Mouse (Mus musculus): Measurements from ENCODE around the gene Polr1c.

The Polr1c gene

GRCm38 (mm10) chr17:46247512-46248188, at the start of gene Polr1c, which contains the start of gene Yipf3:
Polr1c (minus strand) TSS chr17:46248054.
Yipf3 (plus strand) TSS chr17:46248080.
- DNase-seq = peak; percentile 87 to 91

- no peak for DNase-seq
Measured at GRCm38 (mm10) chr17:46297028-46297363, 49.1 kb upstream of the Polr1c start.

- DNase-seq = no peak
Measured at GRCm38 (mm10) chr17:46296601-46297000, 48.7 kb upstream of the Polr1c start.

- no peak for DNase-seq
Measured at GRCm38 (mm10) chr17:46287678-46288095, 39.8 kb upstream of the Polr1c start.

GRCm38 (mm10) chr17:46285407-46285806, 37.6 kb upstream of the Polr1c start:
- no peak for DNase-seq

GRCm38 (mm10) chr17:46284653-46285052, 36.8 kb upstream of the Polr1c start:
- no peak for DNase-seq

GRCm38 (mm10) chr17:46283911-46284310, 36.1 kb upstream of the Polr1c start:
- no peak for DNase-seq

- no peak for DNase-seq
Measured at GRCm38 (mm10) chr17:46283140-46283539, 35.3 kb upstream of the Polr1c start.

GRCm38 (mm10) chr17:46282483-46283123, 34.7 kb upstream of the Polr1c start, which contains the start of gene Tjap1:
Tjap1 (minus strand) TSS chr17:46283026.
- DNase-seq = peak; percentile 69 to 78

- no peak for DNase-seq
Measured at GRCm38 (mm10) chr17:46278011-46278765, 30.3 kb upstream of the Polr1c start.

- DNase-seq = no peak
Measured at GRCm38 (mm10) chr17:46277586-46277985, 29.7 kb upstream of the Polr1c start.

GRCm38 (mm10) chr17:46275506-46275905, 27.7 kb upstream of the Polr1c start:
- no peak for DNase-seq

- DNase-seq = no peak
Measured at GRCm38 (mm10) chr17:46275034-46275433, 27.2 kb upstream of the Polr1c start.

GRCm38 (mm10) chr17:46274465-46274864, 26.6 kb upstream of the Polr1c start:
- DNase-seq = no peak

GRCm38 (mm10) chr17:46273803-46274236, 26.0 kb upstream of the Polr1c start:
- DNase-seq = no peak

GRCm38 (mm10) chr17:46272675-46273074, 24.8 kb upstream of the Polr1c start:
- DNase-seq = no peak

GRCm38 (mm10) chr17:46272058-46272457, 24.2 kb upstream of the Polr1c start:
- no peak for DNase-seq

GRCm38 (mm10) chr17:46269771-46270534, 22.1 kb upstream of the Polr1c start:
- no peak for DNase-seq

- no peak for DNase-seq
Measured at GRCm38 (mm10) chr17:46268026-46268720, 20.3 kb upstream of the Polr1c start.

GRCm38 (mm10) chr17:46267511-46267910, 19.7 kb upstream of the Polr1c start:
- DNase-seq = no peak

GRCm38 (mm10) chr17:46266986-46267385, 19.1 kb upstream of the Polr1c start:
- DNase-seq = no peak

Data from spleen, adult 18-20 months (tissue).